Mouse (Mus musculus) liver, postnatal 0 days (tissue): Measurements from ENCODE around the gene Tspan33.

ENCODE experiments used
- CTCF ChIP-seq: sonication (generic); IDR thresholded peaks from 2 replicates; pipeline ENCODE4 v1.5.1; 2016; ENCODE audit warnings: antibody characterized with exemption, low read depth
- EP300 ChIP-seq: IDR thresholded peaks from 2 replicates; pipeline ENCODE4 v1.6.1; 2016; ENCODE audit warnings: antibody characterized with exemption, low read depth, mild to moderate bottlenecking

- TF ChIP-seq CTCF (peak; percentile 98), EP300 (no peak)
Observed at GRCm38 (mm10) chr6:29649494-29650169, 44.4 kb upstream of the Tspan33 start.
